Mouse (Mus musculus): ENCODE data around the gene Sp7. TPM values are rescaled to one million over a fixed set of nuclear protein-coding genes. Genes with fewer than 3 reads are reported as not detected.

The Sp7 gene
- polyA plus RNA-seq, 1 experiment from 2014 or later: not detected

DNA sequence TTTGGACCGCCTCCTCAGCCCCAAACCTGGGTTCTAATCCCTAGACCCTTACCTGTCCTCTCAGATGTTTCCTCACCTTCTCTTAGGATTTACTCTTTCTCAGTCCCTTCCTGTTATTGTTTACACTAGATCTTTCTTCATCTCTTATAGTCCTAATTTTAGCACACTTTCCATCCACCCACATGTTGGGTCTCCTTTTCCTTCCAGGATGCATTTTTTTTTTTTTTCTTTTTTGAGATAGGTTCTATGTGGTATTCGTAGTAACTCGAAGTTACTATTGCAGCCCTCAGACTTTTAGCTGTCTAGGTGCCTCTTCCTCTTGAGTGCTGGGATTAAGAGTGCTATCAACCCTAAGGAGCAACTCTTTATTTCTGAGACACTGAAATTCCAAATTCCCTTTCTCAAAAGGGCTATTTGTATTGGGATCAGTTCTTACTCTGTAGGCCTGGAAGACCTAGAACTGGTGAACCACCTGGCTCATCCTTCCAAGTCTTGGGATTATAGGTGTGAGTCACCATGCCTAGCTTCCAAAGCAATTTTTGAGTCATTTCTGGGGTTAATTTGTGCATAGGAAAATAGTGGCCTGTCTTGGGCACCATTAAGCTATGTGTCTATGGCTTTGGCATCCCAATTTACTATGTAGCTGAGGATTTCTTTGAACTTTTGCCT, 40.1 kb upstream of the Sp7 start:
- peak overlapping the region; percentile 89 for H3K4me3 ChIP-seq (ENCODE audit: low read depth, low read length)
- ATAC-seq (no peak), DNase-seq (ENCODE audit: low spot score) (no peak)
- H3K27me3 ChIP-seq (replicated peaks; ENCODE audit: insufficient read depth, low read length): no peaks in the 10 kb centered on the region
- no peaks in the 10 kb centered on the region for H3K9me3 ChIP-seq (ENCODE audit: low read length)
- H3K4me1 ChIP-seq (ENCODE audit: insufficient read depth, low read depth, low read length): peaks cover 18% of the 10 kb centered on the region
- no peak for TF ChIP-seq CTCF (IDR thresholded peaks at IDR 0.05)
- no peak for TF ChIP-seq EP300 (IDR thresholded peaks at IDR 0.05)
- peak overlapping the region; percentile 54 for H3K4me2 ChIP-seq (replicated peaks; ENCODE audit: low read depth, low read length)
- H3K27ac ChIP-seq (ENCODE audit: low read length): peak overlapping the region; percentile 99
- WGBS: 6% methylated on average over 3 of the region's 3 CpGs
- H3K36me3 ChIP-seq (ENCODE audit: insufficient read depth, low read length): peaks cover 16% of the 10 kb centered on the region; the same call in 1 of the 2 replicates
- H3K9ac ChIP-seq (replicated peaks; ENCODE audit: low read depth): peak overlapping the region; percentile 85

GRCm38 (mm10) chr15:102406196-102406911, 39.4 kb upstream of the Sp7 start:
- DNase-seq (ENCODE audit: low spot score) (peak; percentile 93), ATAC-seq (peak; percentile 45)
- TF ChIP-seq CTCF (IDR thresholded peaks at IDR 0.05) (no peak), EP300 (IDR thresholded peaks at IDR 0.05) (no peak)
- H3K9me3 ChIP-seq (ENCODE audit: low read length): no peaks in the 10 kb centered on the region
- H3K9ac ChIP-seq (replicated peaks; ENCODE audit: low read depth): peak overlapping the region; percentile 85
- WGBS: 0% methylated on average over 18 of the region's 69 CpGs
- peak overlapping the region; percentile 89 for H3K4me3 ChIP-seq (ENCODE audit: low read depth, low read length)
- peaks cover 18% of the 10 kb centered on the region for H3K4me1 ChIP-seq (ENCODE audit: insufficient read depth, low read depth, low read length)
- peak overlapping the region; percentile 99 for H3K27ac ChIP-seq (ENCODE audit: low read length)
- peak overlapping the region; percentile 54 for H3K4me2 ChIP-seq (replicated peaks; ENCODE audit: low read depth, low read length)
- H3K27me3 ChIP-seq (replicated peaks; ENCODE audit: insufficient read depth, low read length): no peaks in the 10 kb centered on the region
- peaks cover 16% of the 10 kb centered on the region; the same call in 1 of the 2 replicates for H3K36me3 ChIP-seq (ENCODE audit: insufficient read depth, low read length)

GRCm38 (mm10) chr15:102405489-102406195, 38.7 kb upstream of the Sp7 start, which contains the start of gene Sp1:
Gene Sp1 (plus strand): TSS chr15:102406143.
- TF ChIP-seq CTCF (IDR thresholded peaks at IDR 0.05) (no peak; the same call in 1 of the 2 replicates), EP300 (IDR thresholded peaks at IDR 0.05) (peak; percentile 77; the same call in 1 of the 2 replicates)
- Histone ChIP-seq H3K9ac (replicated peaks; ENCODE audit: low read depth) (peak within 1 kb of the TSS; percentile 85), H3K27ac (ENCODE audit: low read length) (peak within 1 kb of the TSS; percentile 99), H3K27me3 (replicated peaks; ENCODE audit: insufficient read depth, low read length) (no peaks in the 10 kb centered on the region), H3K4me1 (ENCODE audit: insufficient read depth, low read depth, low read length) (peaks cover 18% of the 10 kb centered on the region), H3K4me3 (ENCODE audit: low read depth, low read length) (peak within 1 kb of the TSS; percentile 89), H3K4me2 (replicated peaks; ENCODE audit: low read depth, low read length) (peak within 1 kb of the TSS; percentile 55), H3K9me3 (ENCODE audit: low read length) (no peaks in the 10 kb centered on the region), H3K36me3 (ENCODE audit: insufficient read depth, low read length) (peaks cover 16% of the 10 kb centered on the region; the same call in 1 of the 2 replicates)
- WGBS: under 1% methylated on average over 38 of the region's 38 CpGs
- ATAC-seq: peak; percentile 92
- peak; percentile 100 for DNase-seq (ENCODE audit: low spot score)

DNA sequence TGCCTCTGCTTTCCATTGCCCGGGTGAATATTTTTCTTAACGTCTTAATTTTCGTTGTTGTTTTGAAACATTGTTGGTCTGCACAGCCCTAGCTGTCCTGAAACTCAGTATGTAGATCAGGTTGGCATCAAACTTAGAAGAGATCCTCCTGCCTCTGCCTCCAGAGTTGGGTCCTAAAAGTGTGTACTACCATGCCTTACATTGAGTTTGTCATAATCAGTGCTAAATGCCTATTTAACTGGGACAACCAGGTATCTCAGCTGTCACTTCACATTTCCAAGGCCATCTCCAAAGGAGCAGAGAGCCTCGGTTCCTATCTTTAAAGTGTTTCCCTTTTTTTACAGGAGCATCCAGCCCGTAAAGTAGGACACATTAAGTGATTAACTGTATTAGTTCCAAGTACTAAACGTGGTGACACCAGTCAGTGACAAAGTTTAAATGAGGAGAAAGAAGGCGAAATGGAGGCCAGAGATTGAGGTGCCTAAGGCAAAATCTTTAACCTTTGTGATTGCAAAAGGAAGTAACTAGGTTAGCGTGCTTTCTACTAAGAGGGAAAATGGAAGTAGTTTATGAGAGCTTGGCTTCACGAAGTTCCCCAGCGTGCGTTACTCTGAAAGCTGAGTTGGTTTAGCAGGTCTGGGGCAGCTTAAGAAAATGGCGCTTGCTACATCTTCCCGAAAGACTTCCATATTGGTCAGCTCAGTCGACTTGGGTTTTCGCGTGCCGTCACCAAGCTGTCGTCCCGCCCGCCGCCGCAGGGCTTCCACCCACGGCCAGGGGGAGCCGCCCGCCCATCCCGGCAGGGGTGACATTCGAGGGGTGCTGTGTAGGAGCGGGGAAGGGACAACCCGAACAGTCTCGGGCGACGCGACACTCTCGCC, 37.9 kb upstream of the Sp7 start:
- no peaks in the 10 kb centered on the region for H3K27me3 ChIP-seq (replicated peaks; ENCODE audit: insufficient read depth, low read length)
- H3K27ac ChIP-seq (ENCODE audit: low read length): peak overlapping the region; percentile 99
- peak overlapping the region; percentile 50 for H3K9ac ChIP-seq (replicated peaks; ENCODE audit: low read depth)
- WGBS: 15% methylated on average over 34 of the region's 34 CpGs
- peaks cover 13% of the 10 kb centered on the region; the same call in 1 of the 2 replicates for H3K36me3 ChIP-seq (ENCODE audit: insufficient read depth, low read length)
- ATAC-seq (no peak), DNase-seq (ENCODE audit: low spot score) (no peak)
- peak overlapping the region; percentile 32 for H3K4me3 ChIP-seq (ENCODE audit: low read depth, low read length)
- H3K4me1 ChIP-seq (ENCODE audit: insufficient read depth, low read depth, low read length): peaks cover 16% of the 10 kb centered on the region
- TF ChIP-seq CTCF (IDR thresholded peaks at IDR 0.05): peak; percentile 77
- TF ChIP-seq EP300 (IDR thresholded peaks at IDR 0.05): peak; percentile 4; the same call in 1 of the 2 replicates
- H3K4me2 ChIP-seq (replicated peaks; ENCODE audit: low read depth, low read length): peak overlapping the region; percentile 55
- no peaks in the 10 kb centered on the region for H3K9me3 ChIP-seq (ENCODE audit: low read length)

GRCm38 (mm10) chr15:102402210-102402609, 35.2 kb upstream of the Sp7 start:
- no peaks in the 10 kb centered on the region for H3K9me3 ChIP-seq (ENCODE audit: low read length)
- DNase-seq (ENCODE audit: low spot score) (no peak), ATAC-seq (no peak)
- H3K27me3 ChIP-seq (replicated peaks; ENCODE audit: insufficient read depth, low read length): no peaks in the 10 kb centered on the region
- TF ChIP-seq EP300 (IDR thresholded peaks at IDR 0.05) (no peak), CTCF (IDR thresholded peaks at IDR 0.05) (no peak)
- H3K4me2 ChIP-seq (replicated peaks; ENCODE audit: low read depth, low read length): no peak overlapping the region
- no peaks in the 10 kb centered on the region for H3K36me3 ChIP-seq (ENCODE audit: insufficient read depth, low read length)
- no peak overlapping the region for H3K27ac ChIP-seq (ENCODE audit: low read length)
- peaks cover 5% of the 10 kb centered on the region; the same call in 1 of the 2 replicates for H3K4me1 ChIP-seq (ENCODE audit: insufficient read depth, low read depth, low read length)
- no peak overlapping the region for H3K4me3 ChIP-seq (ENCODE audit: low read depth, low read length)
- 95% methylated on average over 3 of the region's 3 CpGs for WGBS
- no peak overlapping the region for H3K9ac ChIP-seq (replicated peaks; ENCODE audit: low read depth)

Measured in lung, postnatal 0 days (tissue).